Mouse (Mus musculus) thymus, postnatal 10 days (tissue): ENCODE measurements at regions not wholly inside any gene's neighbourhood (a gene's known extent, or its start where the extent isn't known, plus 50 kb on each side); places are given as distances from the start of the nearest gene placed in this dataset.

Experiments
- DNase-seq, 2 experiments: peaks; one replicate each; pipeline ENCODE4 v3.0.0; 2021; ENCODE audit warnings: low spot score in 2 of 2

DNA sequence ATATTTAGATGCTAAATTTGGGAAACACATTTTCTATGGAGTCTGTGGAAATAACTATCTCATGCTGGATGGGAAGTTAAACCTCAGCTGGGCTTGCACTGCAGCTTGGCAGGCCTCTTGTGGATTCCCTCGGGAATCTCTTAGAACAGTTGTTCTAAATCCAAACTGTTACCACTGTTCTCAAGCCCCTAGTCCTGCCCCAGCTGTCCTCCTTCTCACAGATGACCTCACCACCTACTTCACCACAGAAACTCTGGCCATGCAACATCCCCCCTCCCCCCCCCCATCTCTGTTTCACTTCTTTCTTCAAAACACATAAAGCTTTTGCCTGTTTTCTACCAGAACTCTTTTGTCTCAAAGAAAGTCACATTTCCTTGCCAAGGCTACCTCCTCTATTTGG lies 136.6 kb upstream of the Wdr44 start:
- DNase-seq, result no peak

DNA sequence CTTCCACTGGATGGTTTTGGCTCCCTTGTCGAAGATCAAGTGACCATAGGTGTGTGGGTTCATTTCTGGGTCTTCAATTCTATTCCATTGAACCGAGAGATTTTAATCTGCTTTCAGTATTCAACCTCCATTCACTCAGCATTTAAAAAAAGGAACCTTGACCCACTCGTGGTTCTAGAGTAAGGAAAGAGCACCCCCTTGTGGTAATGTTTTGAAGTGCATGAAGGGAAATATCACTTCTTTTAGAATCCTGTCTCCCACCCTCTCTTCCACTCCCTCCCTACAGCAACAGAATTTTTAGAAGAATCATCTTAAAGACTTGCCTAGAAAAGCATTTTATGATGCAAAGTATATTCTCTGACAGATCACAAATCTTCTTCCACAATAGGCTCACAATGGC lies 127.3 kb upstream of the Wdr44 start:
- DNase-seq, result peak in 1 of 2 experiments; percentile 4
